In the genomic region with DNA sequence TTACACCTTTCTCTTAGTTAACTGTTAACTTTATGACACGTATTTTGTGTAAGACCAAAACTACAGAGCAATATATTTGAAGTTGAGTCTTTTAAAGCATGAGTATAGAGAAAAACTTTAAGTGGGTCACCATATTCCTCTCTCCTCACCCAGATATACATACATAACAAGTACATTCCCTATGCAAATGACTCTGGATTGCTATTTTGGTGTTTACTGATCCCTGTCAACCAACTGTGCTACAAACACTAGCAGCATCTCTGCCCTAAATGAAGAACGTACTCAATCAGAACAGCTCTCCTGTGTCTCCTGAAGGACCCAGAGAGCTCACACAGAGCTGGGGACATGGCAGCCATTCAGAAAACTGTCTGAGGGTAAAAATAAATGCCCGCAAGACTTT, we compare ENCODE assay signal across 16 mouse cellular contexts.
A peak's percentile ranks its signal among the peaks of the same experiment; 100 is the strongest.
DNase-seq lines count a peak whose midpoint lies in the region; ATAC-seq lines count a peak whose summit lies in the region.
"Had no signal": no experiment of that assay in that cellular context is flagged by ENCODE, and none has a peak within 500 bp of the region (broad histone marks: within the 10 kb centered on the region; RNA-seq: fewer than 3 reads in every experiment).

No protein-coding gene starts in this region.

- peak; percentile 96 for ATAC-seq in frontal cortex, adult (ENCODE audit: low TSS enrichment)
- ATAC-seq: activated CD4-positive, CD25-positive, alpha-beta regulatory T cell, adult 4 months; CD4-positive, CD25-positive, alpha-beta regulatory T cell, adult 4 months; Patski had no signal

- DNase-seq in frontal cortex, adult 2 months (ENCODE audit: extremely low spot score in 1 of 2, low spot score in 1 of 2), result no peak
- DNase-seq: adrenal gland, adult 2 months; adrenal gland, adult 8-10 months; adrenal gland, postnatal 10 days; adrenal gland, postnatal 14 days; adrenal gland, postnatal 25 days; adrenal gland, postnatal 36 days; B cell, adult 2 months; cerebellum, adult 11 months; cerebellum, adult 11-12 months; cerebellum, adult 18-20 months; cerebellum, adult 2 months had no signal
